Mouse (Mus musculus) CD8-positive naive resting alpha-beta T cell, adult 2 months (primary cell): ENCODE measurements around the gene Chmp5.

Experiments used
- DNase-seq, 2 experiments: peaks; one replicate each; pipeline ENCODE4 v3.0.0; 2022; ENCODE audit warnings: low read depth in 2 of 2, low spot score in 2 of 2

Chmp5 gene

DNA sequence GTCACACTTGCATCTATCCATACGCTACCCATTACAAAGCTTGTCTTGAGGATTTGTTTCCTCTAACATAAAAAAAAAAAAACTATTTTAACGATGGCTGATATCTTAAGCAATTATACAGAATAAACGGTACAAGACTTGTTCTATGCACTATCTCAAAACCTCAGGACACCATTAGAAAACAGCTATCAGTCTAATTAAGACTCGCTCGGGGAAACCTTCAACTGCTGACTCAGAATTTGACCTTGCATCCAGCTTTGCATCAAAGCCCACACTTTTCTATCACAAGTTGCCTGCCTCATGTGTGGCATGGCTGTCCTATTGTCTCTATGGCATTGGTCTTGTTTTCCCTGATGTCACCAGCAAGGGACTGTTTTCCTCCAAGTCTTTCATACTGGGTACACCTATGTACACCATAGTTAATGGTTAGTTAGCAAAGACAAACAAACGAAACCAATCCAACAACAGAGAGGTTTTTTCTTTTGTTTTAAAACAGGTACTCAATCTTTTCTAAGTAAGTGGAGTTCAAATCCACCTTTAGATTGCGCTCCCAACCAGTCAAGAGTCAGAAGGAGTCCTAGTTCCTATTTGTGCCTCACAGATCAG is 1.6 kb upstream of the Chmp5 start:
- DNase-seq: no peak

DNA sequence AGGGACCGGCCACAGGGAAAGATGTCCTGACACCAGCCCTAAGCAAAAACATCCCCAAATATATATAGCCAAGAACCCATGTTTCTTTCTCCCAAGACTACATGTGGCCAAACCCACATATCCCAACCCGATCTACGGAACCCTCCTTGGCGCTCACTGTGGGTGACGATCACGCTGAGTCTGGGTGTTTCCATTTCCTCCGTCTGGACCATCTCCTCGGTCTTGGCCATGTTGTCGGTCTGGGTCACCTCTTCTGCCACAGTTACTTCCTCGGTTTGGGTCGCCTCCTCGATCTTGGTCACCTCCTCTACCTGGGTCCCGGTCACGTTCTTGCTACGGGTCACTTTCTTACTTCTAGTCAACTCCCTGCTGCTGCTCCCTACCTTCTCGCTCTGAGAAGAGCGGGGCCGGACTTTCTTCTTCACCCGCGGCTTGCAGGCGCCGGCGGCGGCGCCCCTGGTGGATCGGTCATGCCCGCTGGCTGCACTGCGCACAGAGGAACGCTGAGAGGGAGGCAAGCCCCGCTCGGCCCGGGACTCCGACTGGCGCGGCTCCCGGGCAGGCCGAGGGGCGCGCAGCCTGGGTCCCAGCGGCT is 545 bp upstream of the Chmp5 start:
- no peak for DNase-seq

DNA sequence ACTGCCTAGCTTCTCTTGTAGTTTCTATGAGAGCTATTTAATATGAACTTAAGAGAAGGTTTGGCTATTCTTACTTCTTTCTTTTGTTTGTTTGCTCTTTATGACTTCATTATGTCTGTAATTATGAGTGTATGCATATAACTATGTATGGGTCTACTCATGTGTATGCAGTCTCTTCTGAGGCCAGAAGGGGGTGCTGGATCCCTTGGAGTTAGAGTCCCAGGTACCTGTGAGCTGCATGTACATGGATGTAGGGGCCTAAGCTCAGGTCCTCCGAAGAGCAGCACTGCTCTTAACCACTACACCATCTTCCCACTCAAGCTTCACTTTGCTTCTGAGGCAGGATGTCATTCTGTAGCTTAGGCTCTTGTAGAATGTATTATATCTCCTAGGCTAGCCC is 5.3 kb downstream of the Chmp5 start:
- DNase-seq: peak in 1 of 2 experiments; percentile 11

DNA sequence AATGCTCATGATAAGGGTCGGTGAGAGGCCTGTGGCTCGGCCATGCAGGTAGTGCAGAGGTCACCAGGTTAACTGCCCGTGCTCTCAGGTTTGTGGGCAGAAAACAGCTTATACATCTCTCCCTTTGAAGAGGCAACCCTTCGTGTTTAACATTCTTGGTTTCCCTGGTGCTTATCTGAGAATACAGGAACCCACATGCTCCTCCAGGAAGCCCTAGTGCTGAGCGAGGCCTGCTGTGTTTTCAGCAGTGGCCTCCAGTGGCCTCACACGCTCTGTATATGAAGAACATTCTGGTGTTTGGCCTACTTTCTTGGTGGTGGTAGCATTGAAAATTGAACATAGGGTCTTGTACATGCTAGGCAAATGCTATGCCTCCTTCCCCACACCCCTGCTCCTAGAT is 7.7 kb downstream of the Chmp5 start:
- no peak for DNase-seq

DNA sequence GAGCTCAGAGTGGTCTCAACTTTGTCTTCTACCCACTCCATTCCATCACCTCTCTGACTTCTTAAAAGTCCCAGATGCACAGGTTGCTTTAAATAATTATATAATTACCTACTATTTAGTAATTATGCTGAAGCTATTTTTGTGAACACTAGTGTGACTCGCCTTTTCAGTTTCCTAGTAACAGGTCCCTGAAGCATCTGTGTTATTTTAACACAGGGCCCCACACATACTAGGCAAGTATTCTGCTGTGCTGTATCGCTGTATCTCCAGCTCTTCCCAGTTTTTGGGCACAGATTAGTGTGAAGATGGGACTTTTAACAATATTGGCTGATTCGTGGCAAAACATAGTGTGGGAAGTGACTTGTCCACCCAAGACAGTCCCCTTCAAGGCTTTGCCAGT is 15.3 kb downstream of the Chmp5 start:
- DNase-seq: no peak

DNA sequence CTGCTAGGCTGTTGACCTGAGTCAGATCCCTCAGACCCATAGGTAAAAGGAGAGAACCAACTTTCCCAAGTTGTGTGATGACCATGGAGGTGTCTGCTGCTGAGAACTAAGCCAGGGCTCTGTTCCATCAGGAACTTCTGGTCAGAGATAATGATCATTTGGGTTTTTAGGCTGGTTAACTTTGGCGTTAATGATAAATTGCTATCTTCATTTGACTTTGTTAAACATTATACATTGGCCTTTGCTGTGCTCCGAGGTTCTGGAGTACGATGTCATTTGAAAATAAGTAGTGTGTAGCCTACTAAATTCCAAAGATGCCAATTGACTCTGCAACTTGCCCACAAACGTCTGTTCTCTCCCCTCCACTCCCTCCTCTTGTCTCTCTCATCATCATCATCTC is 21.0 kb downstream of the Chmp5 start:
- no peak for DNase-seq

DNA sequence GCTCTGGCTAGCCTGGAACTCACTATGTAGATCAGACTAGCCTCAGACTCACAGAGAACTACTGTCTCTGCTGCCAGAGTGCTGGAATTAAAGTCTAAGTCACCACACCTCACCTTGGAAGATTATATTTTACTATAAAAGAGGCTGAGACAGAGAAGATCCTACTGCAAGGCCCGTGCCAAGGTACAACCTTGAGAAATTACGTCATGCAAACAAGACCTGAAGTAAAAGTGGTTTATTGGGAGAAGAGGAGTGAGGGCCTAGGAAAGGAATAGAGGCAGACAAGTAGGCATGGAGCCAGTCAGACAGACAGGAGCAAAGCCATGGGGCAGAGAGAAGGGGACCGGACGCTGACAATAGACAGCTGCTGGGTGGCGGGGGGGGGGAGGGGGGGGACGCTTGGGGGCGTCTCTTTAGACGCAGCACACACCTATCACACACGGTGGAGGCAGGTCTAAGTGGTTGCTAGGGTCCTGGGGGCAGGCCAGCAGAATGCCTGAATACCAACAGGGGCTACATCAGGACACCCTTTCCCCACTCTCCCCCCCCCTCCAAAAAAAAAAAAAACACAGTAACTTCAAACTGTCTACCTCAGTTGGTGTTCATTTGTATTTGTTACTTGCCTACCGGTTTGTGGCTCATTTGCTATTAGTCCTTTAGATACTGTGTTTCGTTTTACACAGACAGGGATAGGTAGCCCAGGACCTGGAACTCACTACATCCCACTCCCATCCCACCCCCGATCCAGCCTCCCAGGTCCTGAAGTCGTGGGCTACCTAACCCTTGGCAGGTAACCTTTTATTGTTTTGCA is 21.8 kb downstream of the Chmp5 start:
- DNase-seq: no peak

DNA sequence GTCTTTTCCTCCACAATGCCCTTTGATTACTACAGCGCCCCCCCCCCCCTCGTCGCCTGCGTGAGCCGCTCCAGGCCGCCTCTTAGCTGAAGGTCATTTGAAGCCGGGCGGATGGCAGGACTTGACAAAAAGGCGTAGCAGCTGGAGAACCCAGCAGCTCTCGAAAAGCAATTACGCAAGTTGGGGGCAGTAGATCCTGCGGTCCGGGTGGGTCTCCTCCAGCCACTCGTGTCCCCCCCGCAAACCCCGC is 22.3 kb downstream of the Chmp5 start:
- no peak for DNase-seq

DNA sequence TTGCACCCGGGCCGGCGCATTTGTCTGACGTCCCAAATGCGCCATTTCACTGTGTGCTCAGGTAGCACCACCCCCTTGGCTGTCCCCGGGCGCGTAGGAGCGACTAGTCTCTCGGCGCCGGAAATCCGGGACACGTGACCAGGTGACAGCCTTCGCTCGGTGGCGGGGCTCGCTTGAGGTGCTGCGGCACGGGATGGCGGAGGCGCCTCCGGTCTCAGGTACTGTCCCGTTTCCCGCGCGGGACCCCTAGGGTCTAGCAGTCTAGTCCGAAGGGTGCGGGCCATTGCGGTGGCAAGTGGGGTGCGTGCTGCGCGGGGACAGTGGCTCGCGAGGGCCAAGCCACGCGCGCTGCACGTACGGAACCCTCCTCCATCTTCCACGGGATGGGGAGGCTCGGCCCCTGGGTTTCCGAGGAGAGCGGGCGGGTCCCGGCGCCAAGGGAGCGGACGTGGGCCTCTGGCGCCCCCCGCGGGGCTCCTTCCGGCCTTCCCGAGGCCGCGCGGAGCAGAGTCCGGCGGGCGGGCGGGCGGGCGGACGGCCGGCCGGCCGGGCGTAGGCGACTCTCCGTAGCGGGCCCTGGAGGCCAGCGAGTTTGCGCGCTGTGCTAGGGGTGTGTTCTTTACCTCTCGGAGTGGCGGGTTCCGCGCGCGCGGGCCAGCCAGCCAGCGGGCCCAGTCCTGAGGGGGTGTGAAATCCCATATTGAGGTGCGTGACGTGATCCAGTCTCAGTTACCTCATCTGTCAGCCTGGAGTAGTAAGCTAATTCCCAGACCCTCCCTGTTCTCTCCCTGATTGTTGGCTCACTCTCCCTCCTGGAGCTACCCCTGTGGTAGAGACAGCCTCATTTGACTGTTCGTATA is 22.9 kb downstream of the Chmp5 start, which contains the start of gene Nfx1:
Nfx1 (plus strand) TSS at position 65 of the 860 bp plus-strand sequence.
- DNase-seq: peak; percentile 92

DNA sequence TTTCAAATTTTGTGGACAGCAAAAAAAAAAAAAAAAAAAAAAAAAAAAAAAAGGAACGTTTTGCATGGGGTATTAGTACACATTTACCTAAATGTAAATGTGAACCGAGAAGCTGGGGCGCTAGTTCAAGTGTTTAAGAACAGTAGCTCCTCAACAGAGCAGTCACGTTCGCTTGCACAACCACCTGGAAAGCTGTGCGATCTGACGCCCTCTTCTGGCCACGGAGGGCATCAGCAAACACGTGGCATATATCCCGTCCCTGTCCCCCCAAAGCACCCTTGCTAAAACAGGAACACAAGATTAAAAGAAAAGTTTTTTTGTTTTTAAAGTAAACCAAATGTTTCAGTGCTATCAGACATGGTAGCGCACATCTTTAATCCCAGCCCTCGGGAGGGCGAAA is 23.5 kb downstream of the Chmp5 start:
- DNase-seq: peak; percentile 33 to 45

DNA sequence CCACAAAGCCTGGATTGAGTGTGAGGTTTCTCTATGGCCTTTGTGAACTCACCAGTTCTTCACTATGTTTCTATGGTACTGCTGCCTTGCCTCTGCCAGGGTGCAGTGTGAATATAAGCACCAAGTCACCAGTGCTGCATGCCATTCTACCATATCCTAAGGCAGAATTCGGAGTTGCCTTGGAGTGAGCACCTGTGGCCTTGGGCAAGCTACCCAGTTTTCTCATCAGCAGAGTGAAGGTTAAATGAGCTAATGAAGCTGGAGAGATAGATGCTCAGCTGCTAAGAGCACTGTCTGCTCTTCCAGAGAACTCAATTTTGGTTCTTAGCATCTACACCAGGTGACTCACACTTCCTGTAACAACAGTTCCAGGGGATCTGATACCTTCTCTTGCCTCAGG is 25.8 kb downstream of the Chmp5 start:
- DNase-seq: no peak

DNA sequence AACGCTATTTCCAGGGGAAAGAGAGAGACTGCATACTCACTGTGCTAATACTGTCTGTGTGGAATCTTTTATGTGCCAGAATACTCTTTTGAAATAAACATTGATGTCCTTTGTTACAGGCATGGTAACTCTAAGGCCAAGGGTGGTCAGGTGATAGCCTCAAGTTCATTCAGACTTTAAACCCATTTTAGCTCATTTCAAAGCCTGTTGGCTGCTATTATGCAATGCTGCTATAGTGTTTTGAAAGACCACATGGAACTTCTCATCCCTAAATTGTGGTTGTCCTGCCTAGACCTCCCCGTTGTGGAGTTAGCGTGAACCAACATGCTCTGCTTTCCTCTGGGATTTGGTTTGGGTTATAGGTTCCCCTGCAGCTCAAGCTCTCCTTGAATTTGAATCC is 27.5 kb downstream of the Chmp5 start:
- no peak for DNase-seq

DNA sequence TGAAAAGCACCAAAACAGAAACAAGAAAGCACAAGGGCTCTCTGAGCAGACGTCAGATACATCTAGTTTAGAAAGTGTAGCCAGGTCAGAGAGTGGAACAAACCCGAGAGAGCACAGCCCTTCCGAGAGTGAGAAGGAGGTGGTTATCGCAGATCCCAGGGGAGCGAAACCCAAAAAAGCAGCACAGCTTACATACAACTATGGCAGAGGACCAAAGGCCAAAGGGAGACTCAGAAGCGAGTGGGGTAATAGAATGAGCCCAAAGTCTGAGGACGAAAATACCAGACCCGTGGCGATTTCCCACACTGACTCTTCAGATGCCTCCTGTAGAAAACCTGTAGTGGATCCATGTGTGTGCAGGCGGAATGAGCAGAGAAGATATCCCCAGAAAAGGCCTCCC is 28.4 kb downstream of the Chmp5 start:
- no peak for DNase-seq

DNA sequence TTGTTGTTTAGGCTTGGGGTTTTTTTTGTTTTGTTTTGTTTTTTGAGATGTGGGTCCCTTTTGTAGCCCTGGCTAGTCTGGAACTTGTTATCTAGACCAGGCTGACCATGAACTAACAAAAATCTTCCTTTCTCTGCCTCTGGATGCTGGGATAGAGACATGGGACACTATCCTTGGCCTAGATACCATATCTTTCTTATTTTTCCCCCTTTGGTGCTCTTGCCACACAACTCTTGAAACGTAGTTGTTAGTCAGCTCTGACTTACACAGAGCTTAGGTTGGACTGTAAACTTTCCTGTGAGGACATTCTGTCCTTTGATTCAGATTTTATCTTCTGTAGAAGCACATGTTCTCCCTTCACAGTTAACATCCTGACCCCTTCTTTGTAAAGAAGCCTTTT is 31.2 kb downstream of the Chmp5 start:
- DNase-seq: no peak

DNA sequence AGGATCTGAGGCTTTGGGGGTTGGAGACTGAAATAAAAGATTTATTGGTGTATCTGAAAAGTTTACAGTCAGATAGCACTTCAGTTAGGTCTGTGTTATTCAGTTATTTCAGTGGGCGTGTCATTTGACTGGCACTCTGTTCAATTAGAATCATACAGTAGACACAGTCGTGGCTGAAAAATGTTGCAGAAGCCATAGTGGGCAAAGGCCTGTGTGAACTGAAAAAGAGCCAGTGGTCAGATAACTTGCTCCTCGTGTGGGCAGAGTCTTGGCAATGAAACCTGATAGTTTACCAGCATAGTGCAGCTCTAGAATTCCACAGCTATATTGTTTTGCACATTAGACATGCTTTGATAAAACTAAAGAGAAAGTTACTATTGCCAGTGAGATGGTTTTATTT is 34.3 kb downstream of the Chmp5 start:
- DNase-seq: no peak

DNA sequence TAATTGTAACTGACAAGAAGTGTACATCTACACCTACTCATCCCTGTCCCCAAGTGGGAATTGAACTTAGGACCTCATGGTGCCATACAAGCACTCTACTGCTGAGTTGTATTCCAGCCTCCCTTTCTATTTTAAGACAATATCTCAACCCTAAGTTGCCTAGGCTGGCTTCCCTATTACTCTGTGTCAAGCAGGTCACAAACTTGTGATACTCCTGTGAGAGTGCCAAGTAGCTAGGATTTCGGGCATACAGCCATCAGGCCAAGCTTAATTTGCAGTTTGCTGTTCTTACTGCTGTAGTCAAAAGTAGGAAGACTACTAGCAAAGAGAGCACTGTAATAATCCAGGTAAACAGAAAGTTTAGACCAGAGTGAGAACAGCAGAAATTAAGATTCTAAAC is 35.5 kb downstream of the Chmp5 start:
- no peak for DNase-seq

DNA sequence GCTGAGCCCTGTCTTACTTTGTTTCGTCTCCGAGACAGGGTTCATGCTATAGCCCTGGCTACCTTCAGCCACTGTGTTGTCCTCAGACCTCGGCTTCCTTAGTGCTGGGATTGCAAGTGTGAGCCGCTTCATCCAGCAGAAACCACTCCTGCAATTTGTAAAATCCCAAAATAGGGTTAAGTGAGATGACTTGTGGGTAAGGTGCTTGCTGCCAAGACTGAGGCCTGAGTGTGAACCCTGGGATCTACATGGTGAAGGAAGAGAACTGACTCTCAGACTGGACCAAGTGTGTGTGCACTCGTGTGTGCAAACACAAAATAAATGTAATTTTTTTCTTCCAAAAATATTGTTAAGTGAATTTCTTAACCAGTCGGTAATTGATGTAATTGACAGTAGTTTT is 41.4 kb downstream of the Chmp5 start:
- DNase-seq: no peak

DNA sequence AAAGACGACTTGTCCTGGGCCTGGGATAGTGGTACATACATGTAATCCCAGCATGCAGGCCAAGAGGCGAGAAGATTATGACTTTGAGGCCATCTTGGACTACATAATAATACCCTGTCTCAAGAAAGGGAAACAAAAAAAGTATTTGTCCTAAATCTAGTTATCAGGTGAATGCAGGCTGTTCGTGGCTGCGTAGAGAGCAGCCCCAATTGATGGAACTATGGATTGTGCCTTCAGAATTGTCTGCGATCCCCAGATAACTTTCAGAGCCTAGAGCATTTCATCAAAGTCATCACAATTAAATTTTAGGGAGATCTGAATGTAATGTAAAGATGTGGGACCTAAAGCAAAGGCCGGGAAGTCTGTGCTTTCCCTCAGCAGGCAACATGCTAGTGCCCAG is 48.1 kb downstream of the Chmp5 start:
- DNase-seq: no peak

DNA sequence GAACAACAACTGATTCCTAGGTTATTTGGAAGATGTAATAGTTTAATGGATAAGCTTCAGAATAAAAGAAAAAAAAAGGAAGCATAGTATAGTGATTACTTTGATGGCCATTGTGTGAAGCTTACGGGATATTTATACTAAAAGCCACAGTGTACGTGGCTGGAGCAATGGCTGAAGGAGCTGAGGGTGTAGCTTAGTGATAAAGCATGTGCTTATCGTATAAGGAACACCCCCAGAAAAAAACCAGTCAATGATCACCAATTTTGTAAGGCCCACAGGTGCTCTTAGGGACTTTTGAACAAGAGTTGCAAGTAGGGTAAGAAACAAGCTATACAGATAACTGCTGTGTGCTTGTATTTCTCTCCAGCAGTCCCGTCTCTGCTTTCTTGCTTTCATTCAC is 49.7 kb downstream of the Chmp5 start:
- no peak for DNase-seq

DNA sequence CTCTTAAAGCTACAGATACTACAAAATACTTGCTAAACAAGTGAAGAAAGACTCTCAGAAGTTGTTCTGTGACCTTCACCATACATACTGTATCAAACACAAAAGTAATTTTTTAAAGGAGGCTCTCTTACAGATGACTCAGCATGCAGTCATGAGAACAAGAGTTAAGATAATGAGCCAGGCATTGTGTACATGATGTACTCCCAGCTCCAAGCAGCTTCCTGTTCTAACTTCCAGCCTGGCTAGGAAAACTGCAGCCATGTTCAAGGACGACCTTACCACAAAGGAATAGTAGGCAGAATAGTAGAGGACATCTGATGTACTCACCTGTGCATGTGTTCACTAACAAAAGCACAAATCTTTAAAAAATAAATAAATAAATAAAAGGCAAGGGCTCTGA is 52.1 kb downstream of the Chmp5 start:
- DNase-seq: no peak

DNA sequence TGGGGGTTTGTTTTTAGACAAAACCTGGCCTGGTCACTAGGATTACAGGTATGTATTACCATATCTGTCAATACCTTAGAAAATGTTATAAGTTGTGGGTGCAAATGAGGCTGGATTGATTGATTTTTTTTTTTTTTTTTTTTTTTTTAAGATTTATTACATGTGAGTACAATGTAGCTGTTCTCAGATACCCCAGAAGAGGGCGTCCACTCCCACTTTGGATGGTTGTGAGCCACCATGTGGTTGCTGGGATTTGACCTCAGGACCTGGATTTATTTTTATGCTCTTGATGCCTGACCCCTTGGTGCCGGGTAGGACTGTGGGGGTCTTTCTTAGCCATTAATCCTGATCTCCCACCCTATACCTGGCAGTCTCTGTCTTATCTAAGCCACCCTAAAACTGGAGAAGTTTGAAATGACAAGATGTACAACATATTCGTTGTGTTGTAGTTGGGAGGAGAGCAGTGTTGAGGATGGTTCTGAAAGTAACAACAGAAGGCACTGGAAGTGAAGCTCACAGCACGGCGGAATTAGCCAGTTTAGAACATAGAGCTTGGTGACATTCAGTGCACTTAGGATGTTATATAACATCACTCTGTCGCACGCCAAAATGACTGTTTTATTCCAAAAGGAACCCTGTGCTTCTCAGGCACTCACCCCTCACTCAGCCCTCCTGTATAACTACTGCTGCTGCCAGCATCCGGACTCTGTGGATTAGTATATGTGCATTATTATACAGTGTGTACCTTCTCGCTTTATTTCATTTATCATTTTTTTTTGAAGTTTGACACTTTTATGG is 52.8 kb downstream of the Chmp5 start:
- no peak for DNase-seq
